Mouse (Mus musculus) hindbrain, postnatal 0 days (tissue): Measurements from ENCODE around the gene Paqr7. TPM values are rescaled to one million over a fixed set of nuclear protein-coding genes. Genes with fewer than 3 reads are reported as not detected.

Experiments used
- ATAC-seq: fragments of 200-750 bp; cut with Nextera tagmentation; 2 replicates; pipeline ENCODE4 v1.8.0; 2017; ENCODE audit warnings: mild to moderate bottlenecking, moderate TSS enrichment, moderate library complexity
- DNase-seq: peaks from one replicate; pipeline ENCODE4 v3.0.0-alpha.2; 2015; ENCODE audit warnings: low spot score
- H3K27ac ChIP-seq: fragments of 300-500 bp; sonication (generic); 2 replicates; pipeline ENCODE4 v1.5.1; 2014; ENCODE audit warnings: mild to moderate bottlenecking
- H3K27me3 ChIP-seq: fragments of 300-500 bp; sonication (generic); 2 replicates; pipeline ENCODE4 v1.6.1; 2014; ENCODE audit warnings: low read length, mixed read lengths; ENCODE audit not compliant: insufficient read depth
- H3K36me3 ChIP-seq: fragments of 300-500 bp; sonication (generic); 2 replicates; pipeline ENCODE4 v1.6.1; 2014; ENCODE audit warnings: low read length, mixed read lengths; ENCODE audit not compliant: insufficient read depth
- H3K4me1 ChIP-seq: fragments of 300-500 bp; sonication (generic); 2 replicates; pipeline ENCODE4 v1.6.1; 2014; ENCODE audit warnings: antibody characterized with exemption, low read length, mixed read lengths; ENCODE audit not compliant: insufficient read depth
- H3K4me2 ChIP-seq: fragments of 300-500 bp; sonication (generic); 2 replicates; pipeline ENCODE4 v1.6.1; 2014; ENCODE audit warnings: low read depth, mild to moderate bottlenecking, low read length, moderate library complexity, mixed read lengths
- H3K4me3 ChIP-seq: fragments of 300-500 bp; sonication (generic); 2 replicates; pipeline ENCODE4 v1.5.1; 2014; ENCODE audit warnings: low read length
- H3K9ac ChIP-seq: fragments of 300-500 bp; sonication (generic); replicated peaks from 2 replicates; pipeline ENCODE4 v1.6.1; 2014; ENCODE audit warnings: mild to moderate bottlenecking, low read length, moderate library complexity, mixed read lengths
- H3K9me3 ChIP-seq: fragments of 300-500 bp; sonication (generic); 2 replicates; pipeline ENCODE4 v1.6.1; 2016; ENCODE audit warnings: low read length, mixed read lengths
- CTCF ChIP-seq: IDR thresholded peaks from 2 replicates; pipeline ENCODE4 v1.5.1; 2016; ENCODE audit warnings: antibody characterized with exemption, control low read depth, low read depth
- WGBS: fragments of 180-500 bp; shearing (Covaris S2); extraction: QIAGEN DNeasy Blood & Tissue Kit; methylation state at CpG from one replicate; pipeline ENCODE4 v1.1.7; 2014; 5-methylcytosine and 5-hydroxymethylcytosine counted together
- polyA plus RNA-seq: library from polyadenylated mRNA; unstranded; fragments of >200 nt; fragmentation: Nextera tagmentation; extraction: Ambion mirVana; gene quantifications from 2 replicates; pipeline ENCODE4 v1.2.1, GENCODE M21; 2015
- total RNA-seq: library from RNA; depleted of rRNA; stranded (reverse); fragments of >200 nt; gene quantifications from 2 replicates; pipeline ENCODE4 v1.2.3, GENCODE M21; 2014

Paqr7 gene
- total and polyA plus RNA-seq, 2 experiments from 2014 or later = 41.1 to 142 TPM

DNA sequence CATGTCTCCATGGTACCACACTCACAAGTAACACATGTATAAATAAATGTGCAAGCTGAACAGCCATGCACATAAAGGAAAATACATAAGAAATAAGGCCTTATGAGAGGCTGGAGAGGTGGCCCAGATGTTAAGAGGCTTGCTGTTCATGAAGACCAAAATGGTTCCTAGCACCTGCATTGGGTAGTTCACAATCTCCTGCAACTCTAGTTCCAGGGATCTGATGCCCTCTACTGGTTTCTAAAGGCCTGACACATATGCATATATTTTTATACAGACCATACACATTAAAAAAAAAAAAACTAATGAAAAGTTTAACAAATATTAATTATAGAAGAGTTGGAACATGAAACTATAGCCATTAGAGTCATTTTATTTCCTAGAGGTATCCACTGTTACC, 25.0 kb upstream of the Paqr7 start:
- TF ChIP-seq CTCF = peak; percentile 53; the same call in 1 of the 2 replicates
- peak; percentile 59 for DNase-seq
- Histone ChIP-seq H3K27me3 (no peaks in the 10 kb centered on the region), H3K9me3 (no peaks in the 10 kb centered on the region), H3K4me1 (peaks cover 6% of the 10 kb centered on the region; the same call in 1 of the 2 replicates), H3K36me3 (peaks cover 31% of the 10 kb centered on the region), H3K9ac (no peak overlapping the region), H3K4me2 (peak overlapping the region; percentile 83), H3K27ac (peak overlapping the region; percentile 98; the same call in 1 of the 2 replicates), H3K4me3 (peak overlapping the region; percentile 92)
- ATAC-seq = no peak

- 36% methylated on average over 4 of the region's 4 CpGs for WGBS
- 0 out of 2 replicates have a peak overlapping the region, but pooled peaks have one; percentile 26 for H3K9ac ChIP-seq
- no peaks in the 10 kb centered on the region for H3K27me3 ChIP-seq
- H3K4me1 ChIP-seq = peaks cover 3% of the 10 kb centered on the region; the same call in 1 of the 2 replicates
- H3K4me3 ChIP-seq = no peak overlapping the region
- no peak for DNase-seq
- H3K4me2 ChIP-seq = no peak overlapping the region
- TF ChIP-seq CTCF = no peak
- peaks cover 34% of the 10 kb centered on the region for H3K36me3 ChIP-seq
- peak overlapping the region; percentile 80 for H3K27ac ChIP-seq
- no peaks in the 10 kb centered on the region for H3K9me3 ChIP-seq
- no peak for ATAC-seq
These were observed 22.7 kb upstream of the Paqr7 start for GRCm38 (mm10) chr4:134473764-134474163.

DNA sequence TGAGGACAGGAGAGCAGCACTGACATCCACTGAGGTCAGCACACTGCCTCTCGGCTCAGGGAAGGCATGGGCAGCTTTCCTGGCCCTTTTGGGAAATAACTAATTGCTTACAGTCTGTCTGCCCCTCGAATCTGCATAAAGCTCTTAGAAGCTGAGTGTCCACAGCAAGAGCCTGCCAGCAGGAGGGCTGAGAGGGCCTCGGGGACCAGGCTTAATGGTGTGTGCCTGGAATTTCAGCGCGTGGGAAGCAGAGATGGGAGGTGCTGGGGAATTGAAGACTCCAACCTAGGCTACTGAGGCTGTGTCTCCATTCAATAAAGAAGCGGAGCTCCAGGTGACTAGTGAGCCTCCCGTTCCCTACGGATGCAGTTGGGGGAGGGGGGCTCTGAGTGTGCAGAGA, 22.3 kb upstream of the Paqr7 start:
- Histone ChIP-seq H3K36me3 (peaks cover 34% of the 10 kb centered on the region), H3K27ac (peak overlapping the region; percentile 80), H3K27me3 (no peaks in the 10 kb centered on the region), H3K4me1 (peaks cover 3% of the 10 kb centered on the region; the same call in 1 of the 2 replicates), H3K4me2 (no peak overlapping the region), H3K9me3 (no peaks in the 10 kb centered on the region), H3K9ac (0 out of 2 replicates have a peak overlapping the region, but pooled peaks have one; percentile 26), H3K4me3 (no peak overlapping the region)
- no peak for TF ChIP-seq CTCF
- peak; percentile 54 for DNase-seq
- WGBS = 21% methylated on average over 8 of the region's 8 CpGs
- ATAC-seq = no peak

- Histone ChIP-seq H3K9ac (no peak overlapping the region), H3K4me1 (peaks cover 3% of the 10 kb centered on the region; the same call in 1 of the 2 replicates), H3K36me3 (peaks cover 27% of the 10 kb centered on the region), H3K27ac (peak overlapping the region; percentile 34; the same call in 1 of the 2 replicates), H3K27me3 (no peaks in the 10 kb centered on the region), H3K4me3 (no peak overlapping the region), H3K4me2 (no peak overlapping the region), H3K9me3 (no peaks in the 10 kb centered on the region)
- ATAC-seq (no peak), DNase-seq (no peak)
- 76% methylated on average over 8 of the region's 8 CpGs for WGBS
- TF ChIP-seq CTCF = no peak
These were observed 19.6 kb upstream of the Paqr7 start for GRCm38 (mm10) chr4:134476899-134477298.

DNA sequence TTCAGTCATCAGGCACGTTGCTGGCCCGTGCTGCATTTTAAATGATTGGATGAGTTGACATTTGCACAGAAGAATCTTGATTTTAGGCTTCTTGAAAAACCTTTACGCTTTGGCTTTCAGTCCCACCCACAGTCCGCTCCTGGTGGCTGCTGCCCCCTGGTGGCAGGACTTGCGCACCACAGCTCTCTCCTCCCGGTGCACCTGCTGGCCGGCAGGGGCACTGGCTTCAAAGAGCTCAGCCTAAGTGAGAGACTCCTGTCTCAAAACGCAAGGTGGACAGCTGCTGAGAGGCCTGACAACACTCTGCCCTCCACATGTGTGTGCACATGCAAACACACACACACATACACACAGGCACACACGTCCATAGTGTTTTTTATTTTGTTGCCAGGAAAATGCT, 18.5 kb upstream of the Paqr7 start:
- H3K9ac ChIP-seq = no peak overlapping the region
- DNase-seq (peak; percentile 91), ATAC-seq (peak; percentile 70)
- H3K9me3 ChIP-seq = no peaks in the 10 kb centered on the region
- peaks cover 3% of the 10 kb centered on the region; the same call in 1 of the 2 replicates for H3K4me1 ChIP-seq
- H3K4me3 ChIP-seq = no peak overlapping the region
- 4% methylated on average over 9 of the region's 9 CpGs for WGBS
- TF ChIP-seq CTCF = peak; percentile 100
- H3K36me3 ChIP-seq = peaks cover 27% of the 10 kb centered on the region
- peak overlapping the region; percentile 32; the same call in 1 of the 2 replicates for H3K27ac ChIP-seq
- H3K4me2 ChIP-seq = no peak overlapping the region
- no peaks in the 10 kb centered on the region for H3K27me3 ChIP-seq

DNA sequence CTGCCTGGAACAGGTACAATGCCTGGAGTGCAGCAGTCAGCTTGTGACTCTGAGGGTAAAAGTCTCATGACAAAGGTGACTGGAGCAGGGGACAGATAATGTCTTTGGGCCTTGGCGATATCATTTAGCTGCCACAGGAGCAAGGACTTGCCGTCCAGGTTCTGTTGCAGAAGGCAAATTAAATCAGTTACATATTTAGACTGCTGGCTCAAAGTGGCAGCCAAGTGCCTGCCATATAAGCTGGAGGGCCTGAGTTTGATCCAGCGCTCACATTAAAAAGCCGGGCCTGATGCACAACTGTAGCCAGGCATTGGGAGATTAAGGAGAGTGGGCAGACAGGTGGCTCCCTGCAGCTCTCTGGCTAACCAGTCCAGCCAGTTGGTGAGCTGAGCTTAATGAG, 16.7 kb upstream of the Paqr7 start:
- Histone ChIP-seq H3K4me1 (no peaks in the 10 kb centered on the region), H3K27ac (no peak overlapping the region), H3K27me3 (no peaks in the 10 kb centered on the region), H3K9me3 (no peaks in the 10 kb centered on the region), H3K4me3 (no peak overlapping the region), H3K36me3 (peaks cover 15% of the 10 kb centered on the region), H3K4me2 (no peak overlapping the region), H3K9ac (no peak overlapping the region)
- ATAC-seq (no peak), DNase-seq (no peak)
- 88% methylated on average over 4 of the region's 4 CpGs for WGBS
- TF ChIP-seq CTCF = no peak

DNA sequence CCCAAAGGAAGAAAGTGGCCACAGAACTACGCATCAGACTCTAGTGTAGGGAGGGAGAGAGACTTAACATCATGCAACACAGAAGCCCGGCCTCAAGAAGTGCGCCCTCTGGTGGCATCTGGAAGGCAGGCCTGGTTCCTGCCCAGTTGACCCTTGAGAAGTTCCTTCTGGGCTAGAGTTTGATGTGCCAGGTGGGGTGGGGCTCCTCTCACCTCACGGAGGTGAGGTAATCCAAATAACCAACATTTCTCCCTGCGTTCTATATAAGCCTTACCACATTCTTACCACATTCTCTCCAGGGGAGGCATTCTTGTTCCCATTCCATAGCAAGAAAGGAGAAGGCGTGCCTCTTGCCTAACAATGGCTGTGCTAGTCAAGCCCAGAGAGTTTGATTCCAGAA, 15.6 kb upstream of the Paqr7 start:
- TF ChIP-seq CTCF = peak; percentile 92
- H3K4me2 ChIP-seq = no peak overlapping the region
- WGBS = 17% methylated on average over 6 of the region's 6 CpGs
- no peaks in the 10 kb centered on the region for H3K9me3 ChIP-seq
- no peaks in the 10 kb centered on the region for H3K27me3 ChIP-seq
- H3K9ac ChIP-seq = no peak overlapping the region
- no peak overlapping the region for H3K27ac ChIP-seq
- peaks cover 6% of the 10 kb centered on the region; the same call in 1 of the 2 replicates for H3K36me3 ChIP-seq
- ATAC-seq (peak; percentile 44; the same call in 1 of the 2 replicates), DNase-seq (peak; percentile 76)
- H3K4me1 ChIP-seq = no peaks in the 10 kb centered on the region
- H3K4me3 ChIP-seq = no peak overlapping the region
